Mouse (Mus musculus) C2C12 (cell line): ENCODE measurements at regions not wholly inside any gene's neighbourhood (a gene's known extent, or its start where the extent isn't known, plus 50 kb on each side); places are given as distances from the start of the nearest gene placed in this dataset.

ENCODE experiments used
- CEBPB ChIP-seq: IDR thresholded peaks from one replicate; pipeline ENCODE4 v1.6.1; 2011; ENCODE audit warnings: low read depth, mild to moderate bottlenecking, control low read depth, moderate library complexity
- CTCF ChIP-seq: IDR thresholded peaks from one replicate; pipeline ENCODE4 v1.5.1; 2011; ENCODE audit not compliant: control insufficient read depth, insufficient read depth, insufficient read length
- MAX ChIP-seq: IDR thresholded peaks from one replicate; pipeline ENCODE4 v1.6.1; 2011; ENCODE audit warnings: mild to moderate bottlenecking, control low read depth
- MYOD1 ChIP-seq: IDR thresholded peaks from one replicate; pipeline ENCODE4 v1.6.1; 2011; ENCODE audit warnings: low read depth; ENCODE audit not compliant: control insufficient read depth, insufficient read length
- MYOG ChIP-seq: IDR thresholded peaks from one replicate; pipeline ENCODE4 v1.6.1; 2011; ENCODE audit not compliant: control insufficient read depth, insufficient read length; ENCODE audit errors: extremely low read depth
- USF1 ChIP-seq: IDR thresholded peaks from one replicate; pipeline ENCODE4 v1.6.1; 2011; ENCODE audit warnings: low read depth, mild to moderate bottlenecking, control low read depth, moderate library complexity

GRCm38 (mm10) chr14:25190680-25191270, 268.2 kb upstream of the Zmiz1 start:
- TF ChIP-seq CTCF = no peak
- TF ChIP-seq MAX = no peak
- TF ChIP-seq MYOD1 = no peak
- no peak for TF ChIP-seq USF1
- TF ChIP-seq CEBPB = no peak
- no peak for TF ChIP-seq MYOG
